Mouse (Mus musculus): ENCODE results near the gene B020004J07Rik. TPM values are rescaled to one million over a fixed set of nuclear protein-coding genes. Genes with fewer than 3 reads are reported as not detected.
"Not testable (repeated sequence)": the region's sequence is repeated elsewhere in the genome, so short reads cannot be mapped to it uniquely, and the experiment has no call there.

The B020004J07Rik gene
- total RNA-seq (2021), result not detected

- DNase-seq (ENCODE audit: low spot score in 2 of 2); intact Hi-C loops (cut with DNase I): not testable (repeated sequence)
Measured at GRCm38 (mm10) chr4:101843923-101844322, at the start of gene B020004J07Rik. Gene B020004J07Rik (minus strand): TSS chr4:101844023.

GRCm38 (mm10) chr4:101889377-101889776 is 45.6 kb upstream of the B020004J07Rik start:
- intact Hi-C loops (cut with DNase I), result no loop called here
- no peak for DNase-seq (ENCODE audit: low spot score in 2 of 2)

DNA sequence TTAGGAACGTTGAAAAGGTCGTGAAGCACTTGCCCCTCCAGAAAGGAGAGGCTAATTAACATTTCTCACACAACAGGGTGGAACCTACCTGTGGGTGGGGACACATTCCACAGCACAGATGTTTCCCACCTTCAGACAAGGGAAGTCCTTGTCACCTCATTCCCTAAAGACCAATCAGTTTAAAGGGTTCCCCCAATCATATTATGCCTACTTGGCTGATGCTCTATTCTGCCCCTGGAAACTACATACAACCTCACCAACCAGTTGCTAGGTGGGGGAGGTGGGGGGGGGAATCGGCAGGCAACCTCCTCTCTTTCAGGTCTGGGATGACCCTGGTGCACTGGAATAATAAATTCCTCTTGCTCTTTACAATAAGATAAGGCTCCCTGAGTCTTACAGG is 39.8 kb upstream of the B020004J07Rik start:
- intact Hi-C loops (cut with DNase I), result no loop called here

DNA sequence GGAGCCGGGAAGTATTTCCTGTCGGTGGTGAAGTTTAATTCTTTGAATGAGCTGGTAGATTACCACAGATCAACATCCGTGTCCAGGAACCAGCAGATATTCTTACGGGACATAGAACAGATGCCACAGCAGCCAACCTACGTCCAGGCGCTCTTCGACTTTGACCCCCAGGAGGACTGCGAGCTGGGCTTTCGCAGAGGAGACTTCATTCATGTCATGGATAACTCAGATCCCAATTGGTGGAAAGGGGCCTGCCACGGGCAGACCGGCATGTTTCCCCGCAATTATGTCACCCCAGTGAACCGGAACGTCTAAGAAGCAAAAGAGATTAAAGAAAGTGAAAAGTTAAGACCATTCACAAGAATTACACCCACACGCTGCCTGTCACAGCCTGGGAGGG is 31.9 kb upstream of the B020004J07Rik start:
- DNase-seq (ENCODE audit: low spot score in 2 of 2); intact Hi-C loops (cut with DNase I): not testable (repeated sequence)

More for the DNA sequence above, 39.8 kb upstream of the B020004J07Rik start:
- DNase-seq (ENCODE audit: low spot score in 2 of 2), result no peak

DNA sequence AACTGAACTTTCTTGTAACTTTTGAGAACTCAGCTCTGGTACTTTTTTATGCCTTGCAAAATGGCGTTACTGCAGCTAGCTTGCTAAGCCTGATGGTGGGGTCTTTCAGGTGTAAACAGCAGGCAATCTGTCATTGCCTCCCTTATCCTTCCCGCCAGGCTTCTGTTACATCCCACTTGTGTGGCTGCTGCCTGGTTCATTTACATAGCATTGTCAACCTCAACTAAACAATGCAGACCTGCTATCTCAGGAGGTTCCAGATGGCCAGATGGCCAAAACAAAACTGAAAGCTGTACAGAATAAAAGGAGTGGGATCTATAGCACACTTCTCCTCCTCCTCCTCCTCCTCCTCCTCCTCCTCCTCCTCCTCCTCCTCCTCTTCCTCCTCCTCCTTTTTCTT is 28.2 kb upstream of the B020004J07Rik start:
- intact Hi-C loops (cut with DNase I); DNase-seq (ENCODE audit: low spot score in 2 of 2): not testable (repeated sequence)

- intact Hi-C loops (cut with DNase I), result no loop called here
Measured at GRCm38 (mm10) chr4:101862289-101862688, 18.5 kb upstream of the B020004J07Rik start.

GRCm38 (mm10) chr4:101860873-101861272 is 17.1 kb upstream of the B020004J07Rik start:
- peak in 1 of 2 experiments; percentile 7 for DNase-seq (ENCODE audit: low spot score in 2 of 2)
- intact Hi-C loops (cut with DNase I), result no loop called here

More at GRCm38 (mm10) chr4:101862289-101862688, 18.5 kb upstream of the B020004J07Rik start:
- DNase-seq (ENCODE audit: low spot score in 2 of 2), result no peak

DNA sequence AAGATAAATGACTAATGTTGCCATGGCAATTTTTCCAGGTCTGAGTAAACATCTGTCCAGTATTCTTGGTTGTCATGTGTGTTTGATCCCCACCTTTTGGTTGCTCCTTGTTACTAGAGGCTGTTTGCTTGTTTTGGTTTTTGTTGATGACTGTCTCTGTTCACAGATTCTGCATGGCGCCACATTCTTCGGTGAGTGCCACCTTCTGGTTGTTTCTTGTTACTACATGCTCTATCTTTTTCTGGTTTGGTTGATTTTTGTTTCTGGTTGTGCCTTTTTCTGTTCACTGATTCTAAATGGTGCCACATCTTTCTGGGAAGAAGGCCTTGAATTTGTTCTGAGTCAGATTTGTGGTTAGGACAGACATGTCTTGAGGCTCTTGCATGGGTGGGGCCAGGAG is 7.1 kb upstream of the B020004J07Rik start:
- DNase-seq (ENCODE audit: low spot score in 2 of 2), result no peak
- intact Hi-C loops (cut with DNase I), result no loop called here

Other genes with a start within 250 kb of the B020004J07Rik start
- 10 to 100 TPM; 24.3 to 27.6 TPM for gene Leprot, start 196.3 kb downstream of the B020004J07Rik start, total RNA-seq (2021)
- gene Lepr, start 126.6 kb downstream of the B020004J07Rik start, total RNA-seq (2021), result 1 to 10 TPM; 4.2 to 6.3 TPM
- not detected for gene C130073F10Rik, start 49.8 kb upstream of the B020004J07Rik start, total RNA-seq (2021)
- gene Gm12800, start 65.1 kb upstream of the B020004J07Rik start, total RNA-seq (2021), result not detected
- not detected for gene Gm12794, start 96.4 kb upstream of the B020004J07Rik start, total RNA-seq (2021)
- not detected for gene Gm12790, start 137.0 kb upstream of the B020004J07Rik start, total RNA-seq (2021)
- not detected for gene Gm12789, start 142.6 kb upstream of the B020004J07Rik start, total RNA-seq (2021)
- 100 to 1,000 TPM; 129 to 140 TPM for gene Pde4b, start 243.5 kb upstream of the B020004J07Rik start, total RNA-seq (2021)